Mouse (Mus musculus): Measurements from ENCODE around the gene Fut2.

- TF ChIP-seq CTCF (IDR thresholded peaks at IDR 0.05) = no peak
- TF ChIP-seq EP300 (IDR thresholded peaks at IDR 0.05) = peak; percentile 85
Measured at GRCm38 (mm10) chr7:45634946-45635681, 31.1 kb downstream of the Fut2 start.
